Mouse (Mus musculus) liver, embryonic 14.5 days (tissue): ENCODE measurements around the gene Plcb2. TPM values are rescaled to one million over a fixed set of nuclear protein-coding genes. Genes with fewer than 3 reads are reported as not detected.

Source experiments
- ATAC-seq: fragments of 200-750 bp; cut with Nextera tagmentation; 2 replicates; pipeline ENCODE4 v1.8.0; 2017; ENCODE audit warnings: moderate number of reproducible peaks, mild to moderate bottlenecking, moderate library complexity; ENCODE audit not compliant: insufficient read depth
- DNase-seq, 3 experiments: peaks; one replicate each; pipeline ENCODE4 v3.0.0-alpha.2; 2012 to 2013; ENCODE audit warnings: low read depth in 3 of 3, low spot score in 3 of 3
- H3K27ac ChIP-seq: fragments of 300-500 bp; sonication (generic); 2 replicates; pipeline ENCODE4 v1.5.1; 2014; ENCODE audit warnings: moderate library complexity, mild to moderate bottlenecking, control low read depth, inconsistent platforms
- H3K27me3 ChIP-seq: fragments of 300-500 bp; sonication (generic); 2 replicates; pipeline ENCODE4 v1.6.1; 2014; ENCODE audit warnings: mild to moderate bottlenecking, low read length, moderate library complexity; ENCODE audit not compliant: control insufficient read depth, insufficient read depth
- H3K36me3 ChIP-seq: fragments of 300-500 bp; sonication (generic); replicated peaks from 2 replicates; pipeline ENCODE4 v1.6.1; 2014; ENCODE audit warnings: low read depth; ENCODE audit not compliant: control insufficient read depth, insufficient read depth
- H3K4me1 ChIP-seq, 2 experiments: fragments of 200-500 bp in 1 of 2; fragments of 300-500 bp in 1 of 2; sonication (generic) in 1 of 2; replicated peaks; 2 replicates each; pipeline ENCODE4 v1.6.1; 2012 to 2014; ENCODE audit warnings: antibody characterized with exemption in 1 of 2, inconsistent platforms in 1 of 2, low read length in 1 of 2; ENCODE audit not compliant: control insufficient read depth in 2 of 2, insufficient read depth in 2 of 2
- H3K4me2 ChIP-seq: fragments of 300-500 bp; sonication (generic); 2 replicates; pipeline ENCODE4 v1.6.1; 2014; ENCODE audit warnings: low read depth, mild to moderate bottlenecking, control low read depth, moderate library complexity
- H3K4me3 ChIP-seq, 2 experiments: fragments of 200-500 bp in 1 of 2; fragments of 300-500 bp in 1 of 2; sonication (generic) in 1 of 2; 2 replicates each; pipeline ENCODE4 v1.5.1; 2012 to 2014; ENCODE audit warnings: low read depth in 2 of 2, low read length in 2 of 2, mild to moderate bottlenecking in 2 of 2, control low read depth in 1 of 2, inconsistent platforms in 1 of 2, moderate library complexity in 1 of 2; ENCODE audit not compliant: insufficient read depth in 1 of 2
- H3K9ac ChIP-seq: fragments of 300-500 bp; sonication (generic); replicated peaks from 2 replicates; pipeline ENCODE4 v1.6.1; 2014; ENCODE audit warnings: mild to moderate bottlenecking, control low read depth, moderate library complexity
- H3K9me3 ChIP-seq: fragments of 300-500 bp; sonication (generic); 2 replicates; pipeline ENCODE4 v1.6.1; 2016; ENCODE audit warnings: low read length, mixed read lengths; ENCODE audit not compliant: control insufficient read depth
- CTCF ChIP-seq: IDR thresholded peaks from 2 replicates; pipeline ENCODE4 v1.5.1; 2016; ENCODE audit warnings: antibody characterized with exemption, low read depth, control low read depth
- EP300 ChIP-seq: IDR thresholded peaks from 2 replicates; pipeline ENCODE4 v1.6.1; 2016; ENCODE audit warnings: antibody characterized with exemption, low read depth
- WGBS: fragments of 180-500 bp; shearing (Covaris S2); extraction: QIAGEN DNeasy Blood & Tissue Kit; methylation state at CpG from one replicate; pipeline ENCODE4 v1.1.7; 2014; ENCODE audit not compliant: insufficient replicate concordance; 5-methylcytosine and 5-hydroxymethylcytosine counted together
- polyA plus RNA-seq, 2 experiments: library from polyadenylated mRNA; depleted of rRNA in 1 of 2; stranded (reverse) in 1 of 2; unstranded in 1 of 2; fragments of >200 nt; fragmentation: Nextera tagmentation in 1 of 2; extraction: Ambion mirVana in 1 of 2; gene quantifications; 2 replicates each; pipeline versions ENCODE4 v1.2.1 to v1.2.3; 2012 to 2014

Plcb2 gene
- polyA plus RNA-seq, 2 experiments = 1.5 to 3.1 TPM

- DNase-seq (no peak), ATAC-seq (no peak)
- Histone ChIP-seq H3K9me3 (no peaks in the 10 kb centered on the region), H3K9ac (no peak overlapping the region), H3K36me3 (no peaks in the 10 kb centered on the region), H3K4me2 (no peak overlapping the region), H3K27ac (no peak overlapping the region), H3K4me3 (no peak overlapping the region), H3K27me3 (peaks cover 8% of the 10 kb centered on the region), H3K4me1 (peaks cover 7 to 10% of the 10 kb centered on the region in 2 experiments)
- WGBS = 53% methylated on average over 9 of the region's 9 CpGs
- TF ChIP-seq CTCF (no peak), EP300 (no peak)
Measured at GRCm38 (mm10) chr2:118741183-118741582, 12.9 kb upstream of the Plcb2 start.

- no peaks in the 10 kb centered on the region for H3K36me3 ChIP-seq
- no peak overlapping the region for H3K4me2 ChIP-seq
- 16% methylated on average over 3 of the region's 3 CpGs for WGBS
- no peak overlapping the region for H3K9ac ChIP-seq
- no peak for ATAC-seq
- no peak for DNase-seq
- peaks cover 7 to 10% of the 10 kb centered on the region in 2 experiments for H3K4me1 ChIP-seq
- H3K4me3 ChIP-seq = no peak overlapping the region
- peaks cover 8% of the 10 kb centered on the region for H3K27me3 ChIP-seq
- no peak overlapping the region for H3K27ac ChIP-seq
- no peaks in the 10 kb centered on the region for H3K9me3 ChIP-seq
- no peak for TF ChIP-seq EP300
- TF ChIP-seq CTCF = no peak
Measured at GRCm38 (mm10) chr2:118740341-118740740, 12.1 kb upstream of the Plcb2 start.

- DNase-seq = no peak
- Histone ChIP-seq H3K4me3 (no peak overlapping the region), H3K4me1 (peaks cover 0 to 5% of the 10 kb centered on the region in 2 experiments; a peak in 1 of 4 replicates), H3K27me3 (no peaks in the 10 kb centered on the region; the same call in 1 of the 2 replicates), H3K27ac (no peak overlapping the region), H3K4me2 (no peak overlapping the region), H3K36me3 (no peaks in the 10 kb centered on the region), H3K9ac (no peak overlapping the region), H3K9me3 (no peaks in the 10 kb centered on the region)
- TF ChIP-seq EP300 (no peak), CTCF (no peak)
- no peak for ATAC-seq
- 63% methylated on average over 5 of the region's 5 CpGs for WGBS
Measured at GRCm38 (mm10) chr2:118733341-118733740, 5.1 kb upstream of the Plcb2 start.

GRCm38 (mm10) chr2:118731981-118732380, 3.7 kb upstream of the Plcb2 start:
- Histone ChIP-seq H3K4me3 (no peak overlapping the region), H3K4me2 (no peak overlapping the region), H3K27me3 (no peaks in the 10 kb centered on the region; the same call in 1 of the 2 replicates), H3K27ac (no peak overlapping the region), H3K9ac (no peak overlapping the region), H3K9me3 (no peaks in the 10 kb centered on the region), H3K36me3 (no peaks in the 10 kb centered on the region), H3K4me1 (peaks cover 0 to 5% of the 10 kb centered on the region in 2 experiments; a peak in 1 of 4 replicates)
- WGBS = 74% methylated on average over 5 of the region's 5 CpGs
- no peak for ATAC-seq
- TF ChIP-seq EP300 (no peak), CTCF (no peak)
- no peak for DNase-seq

- peaks cover 0 to 5% of the 10 kb centered on the region in 2 experiments; a peak in 1 of 4 replicates for H3K4me1 ChIP-seq
- ATAC-seq (peak; percentile 35; the same call in 1 of the 2 replicates), DNase-seq (no peak)
- H3K9me3 ChIP-seq = no peaks in the 10 kb centered on the region
- no peaks in the 10 kb centered on the region for H3K36me3 ChIP-seq
- H3K9ac ChIP-seq = no peak overlapping the region
- H3K27me3 ChIP-seq = no peaks in the 10 kb centered on the region; the same call in 1 of the 2 replicates
- TF ChIP-seq CTCF (peak; percentile 87), EP300 (no peak)
- no peak overlapping the region for H3K27ac ChIP-seq
- WGBS = 3% methylated on average over 3 of the region's 3 CpGs
- no peak overlapping the region for H3K4me2 ChIP-seq
- H3K4me3 ChIP-seq = no peak overlapping the region
Measured at GRCm38 (mm10) chr2:118730622-118730915, 2.3 kb upstream of the Plcb2 start.
